Mouse (Mus musculus) hindbrain, embryonic 13.5 days (tissue): ENCODE measurements at regions not wholly inside any gene's neighbourhood (a gene's known extent, or its start where the extent isn't known, plus 50 kb on each side); places are given as distances from the start of the nearest gene placed in this dataset.

Experiments
- ATAC-seq: fragments of 200-750 bp; cut with Nextera tagmentation; 2 replicates; pipeline ENCODE4 v1.8.0; 2017; ENCODE audit warnings: moderate TSS enrichment; ENCODE audit not compliant: low FRiP score
- H3K27ac ChIP-seq: fragments of 300-500 bp; sonication (generic); 2 replicates; pipeline ENCODE4 v1.5.1; 2015; ENCODE audit warnings: inconsistent platforms, mild to moderate bottlenecking, moderate library complexity
- H3K27me3 ChIP-seq: fragments of 300-500 bp; sonication (generic); 2 replicates; pipeline ENCODE4 v1.6.1; 2015; ENCODE audit warnings: mild to moderate bottlenecking, inconsistent platforms
- H3K36me3 ChIP-seq: fragments of 300-500 bp; sonication (generic); 2 replicates; pipeline ENCODE4 v1.6.1; 2015; ENCODE audit warnings: mild to moderate bottlenecking, inconsistent platforms
- H3K4me1 ChIP-seq: fragments of 300-500 bp; sonication (generic); replicated peaks from 2 replicates; pipeline ENCODE4 v1.6.1; 2015; ENCODE audit warnings: inconsistent platforms
- H3K4me2 ChIP-seq: fragments of 300-500 bp; sonication (generic); 2 replicates; pipeline ENCODE4 v1.6.1; 2015; ENCODE audit warnings: inconsistent platforms, mild to moderate bottlenecking, moderate library complexity
- H3K4me3 ChIP-seq: fragments of 300-500 bp; sonication (generic); 2 replicates; pipeline ENCODE4 v1.5.1; 2015; ENCODE audit warnings: mild to moderate bottlenecking, inconsistent platforms
- H3K9ac ChIP-seq: fragments of 300-500 bp; sonication (generic); 2 replicates; pipeline ENCODE4 v1.6.1; 2015; ENCODE audit warnings: mild to moderate bottlenecking, inconsistent platforms
- H3K9me3 ChIP-seq: fragments of 300-500 bp; sonication (generic); 2 replicates; pipeline ENCODE4 v1.6.1; 2016; ENCODE audit warnings: inconsistent platforms
- WGBS: fragments of 180-500 bp; shearing (Covaris S2); methylation state at CpG from one replicate; pipeline ENCODE4 v1.1.7; 2015; 5-methylcytosine and 5-hydroxymethylcytosine counted together

GRCm38 (mm10) chr14:85160396-85160795 lies 717.0 kb downstream of the Pcdh17 start:
- no peak for ATAC-seq
- H3K27me3 ChIP-seq: no peaks in the 10 kb centered on the region

GRCm38 (mm10) chr14:85186794-85187193 lies 743.4 kb downstream of the Pcdh17 start:
- Histone ChIP-seq H3K4me3 (no peak overlapping the region), H3K27me3 (no peaks in the 10 kb centered on the region), H3K4me2 (no peak overlapping the region), H3K4me1 (peaks cover 3% of the 10 kb centered on the region; the same call in 1 of the 2 replicates), H3K9me3 (no peaks in the 10 kb centered on the region), H3K36me3 (no peaks in the 10 kb centered on the region), H3K9ac (no peak overlapping the region), H3K27ac (no peak overlapping the region)
- WGBS: 58% methylated on average over 6 of the region's 6 CpGs
- peak; percentile 39; the same call in 1 of the 2 replicates for ATAC-seq

More at GRCm38 (mm10) chr14:85160396-85160795, 717.0 kb downstream of the Pcdh17 start:
- no peak overlapping the region for H3K27ac ChIP-seq
- H3K4me3 ChIP-seq: no peak overlapping the region
- WGBS: 86% methylated on average over 3 of the region's 3 CpGs
- H3K36me3 ChIP-seq: no peaks in the 10 kb centered on the region
- H3K9me3 ChIP-seq: no peaks in the 10 kb centered on the region
- H3K4me2 ChIP-seq: no peak overlapping the region
- no peaks in the 10 kb centered on the region for H3K4me1 ChIP-seq
- H3K9ac ChIP-seq: no peak overlapping the region

GRCm38 (mm10) chr14:85204069-85204468 lies 760.7 kb downstream of the Pcdh17 start:
- Histone ChIP-seq H3K4me1 (no peaks in the 10 kb centered on the region), H3K9me3 (no peaks in the 10 kb centered on the region), H3K36me3 (no peaks in the 10 kb centered on the region), H3K27me3 (no peaks in the 10 kb centered on the region), H3K9ac (no peak overlapping the region), H3K4me3 (no peak overlapping the region), H3K4me2 (no peak overlapping the region), H3K27ac (no peak overlapping the region)
- WGBS: 88% methylated on average over 2 of the region's 2 CpGs
- ATAC-seq: no peak

- H3K36me3 ChIP-seq: no peaks in the 10 kb centered on the region
Observed at GRCm38 (mm10) chr14:85208383-85208782, 765.0 kb downstream of the Pcdh17 start.

GRCm38 (mm10) chr14:85215026-85215425 lies 771.7 kb downstream of the Pcdh17 start:
- H3K36me3 ChIP-seq: no peaks in the 10 kb centered on the region
- no peaks in the 10 kb centered on the region for H3K27me3 ChIP-seq
- no peak for ATAC-seq
- no peak overlapping the region for H3K4me3 ChIP-seq
- H3K4me2 ChIP-seq: no peak overlapping the region
- H3K27ac ChIP-seq: no peak overlapping the region
- no peak overlapping the region for H3K9ac ChIP-seq
- no peaks in the 10 kb centered on the region for H3K9me3 ChIP-seq
- no peaks in the 10 kb centered on the region for H3K4me1 ChIP-seq
- WGBS: 55% methylated on average over 3 of the region's 3 CpGs

More at GRCm38 (mm10) chr14:85208383-85208782, 765.0 kb downstream of the Pcdh17 start:
- H3K27me3 ChIP-seq: no peaks in the 10 kb centered on the region
- WGBS: 94% methylated on average over 1 of the region's 1 CpGs
- no peak overlapping the region for H3K9ac ChIP-seq
- no peak overlapping the region for H3K4me3 ChIP-seq
- H3K4me1 ChIP-seq: no peaks in the 10 kb centered on the region
- no peak for ATAC-seq
- no peaks in the 10 kb centered on the region for H3K9me3 ChIP-seq
- no peak overlapping the region for H3K4me2 ChIP-seq
- H3K27ac ChIP-seq: no peak overlapping the region
